Mouse (Mus musculus): ENCODE measurements around the gene Ppip5k2. TPM values are rescaled to one million over a fixed set of nuclear protein-coding genes. Genes with fewer than 3 reads are reported as not detected.

Ppip5k2 gene
- polyA plus RNA-seq, 1 experiment from 2014 or later: 55.4 TPM

Other genes starting within 250 kb of the Ppip5k2 start
- gene D1Ertd622e, start 108.3 kb downstream of the Ppip5k2 start, polyA plus RNA-seq (2015; fragmentation: Nextera tagmentation; extraction: Ambion mirVana): 55.6 and 57.3 TPM in 2 replicates
- 14.6 and 15.1 TPM in 2 replicates for gene Gin1, start 239 bp downstream of the Ppip5k2 start, polyA plus RNA-seq (2015; fragmentation: Nextera tagmentation; extraction: Ambion mirVana)

Data from hindbrain, embryonic 15.5 days (tissue).